Mouse (Mus musculus): ENCODE measurements at regions not wholly inside any gene's neighbourhood (a gene's known extent, or its start where the extent isn't known, plus 50 kb on each side); places are given as distances from the start of the nearest gene placed in this dataset.
"Not testable (repeated sequence)": the region's sequence is repeated elsewhere in the genome, so short reads cannot be mapped to it uniquely, and the experiment has no call there.

DNA sequence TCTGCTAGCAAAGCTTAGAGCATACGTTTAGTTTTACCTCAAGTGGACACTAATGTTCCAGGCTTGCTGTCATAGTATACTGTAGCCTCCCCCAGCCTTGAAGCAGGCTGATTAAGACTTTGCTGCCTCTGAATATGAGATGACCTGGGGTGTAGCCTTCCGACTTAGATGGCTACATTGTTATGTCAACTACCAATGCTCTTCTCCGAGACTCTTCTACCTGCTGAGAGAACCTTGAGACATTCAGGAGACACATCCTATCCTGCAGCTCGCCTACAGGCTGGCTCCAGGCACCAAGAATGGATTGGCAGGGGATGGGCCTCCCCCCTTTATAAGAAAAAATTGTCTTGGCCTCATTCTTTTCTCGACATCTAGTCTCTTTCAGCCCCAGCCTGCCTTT, 379.0 kb upstream of the Ptger4 start:
- DNase-seq (ENCODE audit: low read depth, low spot score) = no peak

- no peak for DNase-seq (ENCODE audit: low read depth, low spot score)
Observed at GRCm38 (mm10) chr15:5625367-5625766, 381.4 kb upstream of the Ptger4 start.

DNA sequence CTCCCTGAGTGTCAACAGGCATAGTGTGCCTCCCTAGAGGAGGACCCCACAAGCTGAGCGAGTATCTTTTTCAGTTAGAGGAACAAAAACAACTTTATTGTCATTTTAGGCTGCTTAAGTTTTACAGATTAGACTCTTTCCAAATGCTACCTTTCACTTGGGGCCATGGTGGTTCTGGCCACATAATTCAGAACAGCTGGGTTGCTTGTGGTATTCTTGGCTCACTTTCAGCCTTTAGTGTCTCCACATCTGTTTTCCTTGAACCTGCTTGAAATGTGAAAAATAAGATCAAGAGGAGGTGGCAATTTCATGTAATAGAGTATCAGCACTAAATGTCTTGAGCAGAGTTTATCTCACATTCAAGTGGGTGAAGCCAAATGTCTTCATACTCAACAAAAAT, 402.7 kb upstream of the Ptger4 start:
- no peak for DNase-seq (ENCODE audit: low read depth, low spot score)

GRCm38 (mm10) chr15:5658796-5659195, 414.8 kb upstream of the Ptger4 start:
- DNase-seq (ENCODE audit: low read depth, low spot score) = no peak

DNA sequence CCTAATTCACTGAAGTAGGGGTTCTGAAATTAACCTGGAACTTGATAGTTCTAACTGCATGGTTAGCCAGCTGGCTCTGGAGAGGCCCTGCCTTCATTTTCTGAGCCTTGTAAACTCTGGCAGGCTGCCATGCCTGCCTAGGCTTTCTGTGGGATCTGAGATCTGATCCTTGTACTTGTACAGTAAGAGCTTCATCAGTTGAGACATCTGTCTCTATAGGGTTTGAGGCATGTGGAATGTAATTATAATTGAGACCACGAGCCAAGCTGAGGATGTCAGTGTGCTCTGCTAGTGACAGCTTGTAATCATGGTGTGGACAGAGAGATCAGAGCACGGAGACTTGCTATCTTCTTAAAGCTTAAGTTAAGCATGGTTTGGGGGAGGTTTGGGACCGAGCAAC, 416.8 kb upstream of the Ptger4 start:
- peak; percentile 11 for DNase-seq (ENCODE audit: low read depth, low spot score)

- no peak for DNase-seq (ENCODE audit: low read depth, low spot score)
Observed at GRCm38 (mm10) chr15:5671781-5672180, 427.8 kb upstream of the Ptger4 start.

DNA sequence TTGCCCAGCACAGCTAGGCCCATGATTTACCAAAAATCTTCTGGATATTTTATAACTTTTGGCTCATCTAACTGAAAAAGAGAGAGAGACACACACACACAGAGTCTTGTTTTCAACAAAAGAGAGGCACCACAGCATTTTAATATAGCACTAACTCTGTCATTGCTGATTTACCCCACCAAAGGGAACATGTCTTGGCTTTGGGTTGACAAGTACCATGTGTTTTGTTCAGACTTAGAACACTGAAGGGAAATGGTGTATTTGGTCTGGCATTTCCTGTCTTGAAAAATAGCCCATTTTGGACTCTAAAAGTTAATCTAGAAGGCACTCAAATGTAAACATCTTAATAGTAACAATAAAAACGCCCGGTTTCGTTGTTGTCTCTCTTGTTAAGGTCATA, 432.7 kb upstream of the Ptger4 start:
- no peak for DNase-seq (ENCODE audit: low read depth, low spot score)

DNA sequence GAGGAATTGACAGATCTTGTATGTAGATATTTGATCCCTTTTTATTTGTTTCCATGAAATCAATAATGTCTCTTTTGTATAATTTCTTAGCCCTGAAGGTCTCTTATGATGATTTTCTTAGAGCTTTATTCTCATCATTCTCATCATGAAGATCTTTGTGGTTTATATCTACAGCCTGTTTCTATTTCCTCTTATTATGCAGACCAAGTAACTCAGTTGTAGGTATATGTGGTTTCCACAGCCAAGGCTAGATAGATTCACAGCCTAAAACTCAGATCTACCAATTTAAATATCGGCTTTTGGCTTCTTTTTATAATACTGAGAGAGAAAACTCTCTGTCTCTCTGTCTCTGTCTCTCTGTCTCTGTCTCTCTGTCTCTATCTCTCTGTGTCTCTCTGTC, 449.8 kb upstream of the Ptger4 start:
- DNase-seq (ENCODE audit: low read depth, low spot score) = no peak

DNA sequence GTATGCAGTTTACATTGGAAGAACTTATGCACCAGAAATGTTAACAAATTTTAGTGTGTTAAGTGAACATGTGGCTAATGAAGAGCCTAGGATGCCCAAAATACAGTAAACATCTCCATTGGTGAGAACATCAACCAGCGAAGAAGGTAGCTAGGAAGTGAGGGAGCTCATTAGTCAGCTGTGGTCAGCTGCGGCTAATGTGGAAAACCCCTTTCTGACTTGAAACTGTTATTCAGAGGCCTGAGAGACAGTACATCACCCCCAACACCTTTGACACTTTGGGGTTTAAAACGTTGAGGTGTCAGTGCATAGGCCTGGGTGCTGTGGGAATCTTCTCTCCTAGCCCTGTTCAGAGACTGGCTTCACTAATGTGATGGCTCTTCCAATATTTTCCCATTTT, 451.0 kb upstream of the Ptger4 start:
- no peak for DNase-seq (ENCODE audit: low read depth, low spot score)

DNA sequence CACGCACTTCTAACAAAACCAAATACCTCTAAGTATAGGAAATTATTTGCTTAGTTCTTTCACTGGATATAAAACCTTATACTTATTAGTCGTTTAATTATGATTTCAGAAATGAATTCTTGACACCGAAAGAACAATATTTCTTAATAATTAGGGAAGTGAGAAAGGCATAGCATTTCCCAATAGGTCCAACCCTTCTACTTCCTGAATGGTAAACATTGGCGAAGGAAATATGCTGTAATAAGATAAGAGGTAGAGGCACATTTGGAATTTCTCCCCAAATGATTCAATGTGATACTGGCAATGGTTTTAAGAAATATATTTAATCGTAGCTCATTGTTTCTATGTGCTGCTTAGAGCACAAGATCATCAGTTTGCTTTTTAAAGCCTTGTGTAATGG, 464.5 kb upstream of the Ptger4 start:
- DNase-seq (ENCODE audit: low read depth, low spot score) = no peak

DNA sequence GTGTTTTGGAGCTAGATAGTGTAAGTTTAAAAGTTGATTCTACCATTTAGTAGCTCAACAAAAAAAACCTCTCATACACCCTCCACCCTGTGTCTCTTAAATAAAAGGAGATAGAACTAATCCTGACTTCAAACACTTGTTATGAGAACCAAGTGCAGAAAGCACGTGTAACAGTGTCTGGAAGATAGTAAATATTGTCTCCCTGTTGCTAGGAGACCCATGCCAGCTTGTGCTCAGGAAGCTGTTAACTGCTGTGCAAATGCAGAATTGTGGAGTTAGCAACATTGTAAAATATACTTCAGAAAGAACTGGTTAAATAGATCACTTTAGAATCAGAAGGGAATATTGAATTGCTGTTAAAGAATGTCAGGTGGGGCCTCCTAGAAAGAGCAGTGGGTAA, 496.7 kb upstream of the Ptger4 start:
- DNase-seq (ENCODE audit: low read depth, low spot score) = peak; percentile 3

- no peak for DNase-seq (ENCODE audit: low read depth, low spot score)
Observed at GRCm38 (mm10) chr15:5743893-5744292, 499.9 kb upstream of the Ptger4 start.

DNA sequence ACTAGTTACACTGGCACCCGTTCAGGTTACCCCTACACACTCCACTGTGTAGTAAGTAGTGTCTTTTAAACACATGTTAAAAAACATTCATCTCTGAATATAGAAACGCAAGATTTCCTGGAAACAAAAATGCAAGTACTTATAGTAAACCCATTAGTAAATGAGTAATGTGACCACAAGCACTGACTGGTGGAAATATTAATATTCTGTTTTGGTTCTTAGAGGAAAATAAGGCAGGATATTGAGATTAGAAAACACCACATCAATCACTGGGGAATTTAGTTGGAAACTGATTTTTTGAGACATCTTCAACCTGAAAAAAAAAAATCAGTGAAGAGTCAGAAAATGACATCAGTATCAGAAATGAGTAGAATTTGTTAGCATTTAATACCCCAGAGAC, 514.7 kb upstream of the Ptger4 start:
- no peak for DNase-seq (ENCODE audit: low read depth, low spot score)

DNA sequence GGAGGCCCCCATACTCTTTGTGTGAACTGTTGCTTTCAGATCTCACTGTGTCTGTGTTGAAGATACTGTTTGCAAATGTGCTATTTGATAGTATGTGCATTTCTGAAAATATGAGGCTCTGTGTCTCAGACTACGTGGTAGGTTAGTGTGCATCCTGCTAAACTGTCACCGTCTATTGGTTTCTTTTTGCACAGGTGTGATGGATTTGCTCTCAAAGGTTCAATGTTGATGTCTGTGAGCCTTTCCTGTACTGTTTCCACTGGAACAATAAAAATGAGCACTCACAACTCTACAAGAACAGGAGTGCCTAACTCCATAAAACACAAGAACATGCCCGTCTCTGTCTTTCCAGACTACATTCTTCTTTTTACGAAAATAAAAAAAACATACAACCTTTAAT, 518.2 kb upstream of the Ptger4 start:
- DNase-seq (ENCODE audit: low read depth, low spot score) = no peak

DNA sequence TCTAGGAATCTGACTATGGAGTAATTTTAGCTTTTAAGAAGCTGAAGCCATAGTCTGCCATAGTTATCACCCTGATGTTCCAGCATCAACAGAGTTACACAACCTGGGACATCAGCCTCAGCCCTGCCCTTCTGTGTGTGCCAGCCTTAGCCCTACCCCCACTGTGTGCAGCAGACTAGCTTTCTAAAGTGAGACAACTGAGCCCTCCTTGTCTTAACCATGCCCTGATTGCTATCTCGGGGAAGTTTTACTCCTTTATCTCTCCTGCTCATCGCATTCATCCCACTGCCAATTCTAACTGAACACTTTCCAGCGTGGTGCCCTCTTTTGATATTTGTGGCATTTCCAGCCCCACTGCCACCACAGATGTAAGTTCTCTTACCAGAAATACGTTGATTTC, 522.5 kb upstream of the Dab2 start:
- DNase-seq (ENCODE audit: low read depth, low spot score) = no peak

DNA sequence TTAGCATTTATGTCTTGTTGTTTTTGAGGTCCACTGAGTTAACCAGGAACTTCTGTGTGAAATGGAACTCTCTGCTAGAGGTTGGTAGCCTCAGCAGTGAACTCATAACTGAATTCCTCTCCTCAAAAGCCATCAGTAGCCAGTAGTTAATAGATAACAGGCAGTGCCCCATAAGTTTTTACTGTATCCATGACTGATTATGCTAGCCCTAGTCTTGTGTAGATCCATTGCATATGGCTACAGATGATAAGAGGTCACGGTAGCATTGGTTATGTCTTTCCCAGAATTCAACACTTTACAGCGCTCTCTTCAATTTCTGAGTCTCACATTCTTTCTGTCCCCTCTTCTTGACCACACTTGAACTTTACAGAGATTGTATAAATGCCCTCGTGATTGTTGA, 499.7 kb upstream of the Dab2 start:
- DNase-seq (ENCODE audit: low read depth, low spot score) = no peak

DNA sequence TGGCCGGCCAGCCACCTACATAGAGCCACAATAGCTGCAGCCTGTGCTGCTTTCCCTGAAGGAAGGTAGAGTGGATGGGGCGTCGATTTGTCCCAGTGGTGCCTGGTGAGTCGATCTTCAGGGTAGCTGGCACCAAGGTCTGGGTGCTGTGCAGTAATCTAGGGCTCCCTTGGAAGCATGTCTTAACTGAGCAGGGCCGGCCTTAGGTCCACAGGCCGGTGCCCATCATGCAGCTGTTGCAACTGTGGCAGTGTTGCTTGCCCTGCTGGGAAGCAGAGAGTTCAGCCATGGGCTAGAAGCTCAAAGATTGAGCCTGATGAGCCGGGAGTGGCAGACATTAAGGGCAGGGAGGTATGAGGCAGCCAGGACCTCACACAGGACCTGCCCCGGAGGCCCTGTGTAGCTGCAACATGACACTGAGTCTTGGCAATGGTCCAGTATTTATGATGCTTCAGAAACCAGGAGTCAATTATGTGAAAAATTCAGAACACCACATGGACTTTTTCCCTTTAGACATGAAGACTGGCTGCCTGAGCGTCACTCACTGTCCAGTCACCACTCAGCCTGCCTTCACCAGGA, 488.3 kb upstream of the Dab2 start:
- no peak for DNase-seq (ENCODE audit: low read depth, low spot score)

GRCm38 (mm10) chr15:5811958-5812357, 487.6 kb upstream of the Dab2 start:
- no peak for DNase-seq (ENCODE audit: low read depth, low spot score)

GRCm38 (mm10) chr15:5817901-5818576, 481.5 kb upstream of the Dab2 start:
- peak; percentile 5 for DNase-seq (ENCODE audit: low read depth, low spot score)

- DNase-seq (ENCODE audit: low read depth, low spot score) = no peak
Observed at GRCm38 (mm10) chr15:5839963-5840362, 459.6 kb upstream of the Dab2 start.

GRCm38 (mm10) chr15:5841369-5842149, 458.0 kb upstream of the Dab2 start:
- not testable (repeated sequence) for DNase-seq (ENCODE audit: low read depth, low spot score)

DNA sequence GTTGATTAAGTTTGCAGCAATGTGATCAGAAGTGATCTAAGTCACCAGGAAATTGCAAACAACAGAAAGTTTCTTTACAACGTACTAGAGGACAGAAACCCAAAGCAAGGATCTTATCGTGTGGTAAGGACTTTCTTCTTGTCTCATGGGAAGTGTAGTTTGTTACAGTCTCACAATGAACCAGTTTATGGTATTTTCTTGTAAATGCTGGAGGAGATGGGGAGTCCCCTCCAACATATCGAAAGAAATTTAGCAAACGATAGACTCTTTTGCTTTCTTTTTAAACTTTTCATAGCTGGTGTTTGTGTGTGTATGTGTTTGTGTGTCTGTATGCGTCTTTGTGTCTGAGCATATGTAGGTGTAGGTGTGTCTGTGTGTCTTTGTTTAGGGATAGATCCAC, 453.0 kb upstream of the Dab2 start:
- DNase-seq (ENCODE audit: low read depth, low spot score) = no peak

Measured in skeletal muscle tissue, adult 2 months (tissue).